8 mouse cellular contexts compared by ENCODE assay signal in the genomic region with DNA sequence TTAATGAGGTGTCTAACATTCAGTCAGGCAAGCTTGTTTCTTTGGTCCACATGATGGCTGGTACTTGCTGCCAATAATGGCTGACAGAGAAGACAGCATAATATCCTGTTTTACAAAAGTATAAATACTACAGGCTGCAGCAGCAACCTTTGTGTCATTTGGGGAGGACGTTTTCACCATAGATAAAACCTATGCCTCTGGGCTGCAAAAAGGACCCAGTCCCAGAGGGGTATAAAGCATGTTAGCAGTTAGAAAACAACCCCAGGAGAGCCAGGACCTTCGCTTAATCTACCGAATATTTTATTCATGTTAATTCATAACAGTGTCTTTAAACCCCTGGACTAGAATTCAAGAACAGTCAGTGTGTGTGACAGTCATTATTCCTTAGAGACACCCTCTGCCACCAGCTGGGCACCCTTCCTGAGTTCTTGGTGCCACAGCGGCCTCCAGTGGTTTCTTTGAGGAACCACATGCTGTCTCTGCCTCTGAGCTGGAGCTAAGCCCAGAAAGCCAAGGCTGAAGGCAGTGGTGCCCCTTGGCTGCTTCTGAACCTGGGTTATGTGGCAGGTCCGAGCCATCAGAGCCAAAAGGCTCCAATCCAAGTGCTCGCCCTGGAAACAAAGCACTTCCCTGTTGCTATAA. TPM values are rescaled to one million over a fixed set of nuclear protein-coding genes. Genes with fewer than 3 reads are reported as not detected.
DNase-seq lines count a peak whose midpoint lies in the region; ATAC-seq and TF ChIP-seq lines count a peak whose summit lies in the region.

No protein-coding gene starts in this region.

- peak; percentile 1 for DNase-seq in CD4-positive helper T cell, adult 2 months (ENCODE audit: low read depth, low spot score)
- peak; percentile 70 for DNase-seq in ZHBTc4 (ENCODE audit: low read depth, low spot score)
- DNase-seq in cerebellum, postnatal 4 days (ENCODE audit: low spot score in 2 of 2): peak; percentile 33 to 70
- peak; percentile 2 to 3 for DNase-seq in gastrocnemius, adult 8-10 months (ENCODE audit: low spot score in 2 of 2)
- DNase-seq in limb, embryonic 14.5 days (ENCODE audit: low spot score): peak; percentile 35
- DNase-seq in thymus, postnatal 4 days: peak; percentile 46

- H3K27ac ChIP-seq in kidney, embryonic 15.5 days: no peak overlapping the region
- no peak overlapping the region for H3K27ac ChIP-seq in limb, embryonic 14.5 days (replicated peaks; ENCODE audit: low read depth, low read length)
- H3K27ac ChIP-seq in neural tube, embryonic 14.5 days (ENCODE audit: low read depth, low read length): no peak overlapping the region

- no peak overlapping the region for H3K4me2 ChIP-seq in kidney, embryonic 15.5 days
- no peak overlapping the region for H3K4me2 ChIP-seq in limb, embryonic 14.5 days (replicated peaks; ENCODE audit: low read depth, low read length, severe bottlenecking)
- H3K4me2 ChIP-seq in neural tube, embryonic 14.5 days (ENCODE audit: low read depth, low read length): no peak overlapping the region

- no peaks in the 10 kb centered on the region for H3K4me1 ChIP-seq in kidney, embryonic 15.5 days
- H3K4me1 ChIP-seq in limb, embryonic 14.5 days (ENCODE audit: control insufficient read depth, insufficient read depth, low read length): no peaks in the 10 kb centered on the region
- no peaks in the 10 kb centered on the region for H3K4me1 ChIP-seq in neural tube, embryonic 14.5 days (ENCODE audit: control insufficient read depth, insufficient read depth, low read length)

- H3K9ac ChIP-seq in kidney, embryonic 15.5 days: no peak overlapping the region
- H3K9ac ChIP-seq in limb, embryonic 14.5 days (ENCODE audit: low read depth, low read length, severe bottlenecking): no peak overlapping the region
- H3K9ac ChIP-seq in neural tube, embryonic 14.5 days (replicated peaks; ENCODE audit: low read depth, low read length): no peak overlapping the region

- peak; percentile 60; the same call in 1 of the 2 replicates for ATAC-seq in kidney, embryonic 15.5 days (replicated peaks; ENCODE audit: low FRiP score)
- no peak for ATAC-seq in limb, embryonic 14.5 days (ENCODE audit: low FRiP score, low read depth)
- ATAC-seq in neural tube, embryonic 14.5 days (ENCODE audit: low read depth): peak; percentile 91

- no peaks in the 10 kb centered on the region for H3K9me3 ChIP-seq in kidney, embryonic 15.5 days (replicated peaks)
- H3K9me3 ChIP-seq in limb, embryonic 14.5 days (ENCODE audit: control insufficient read depth, low read length): no peaks in the 10 kb centered on the region
- H3K9me3 ChIP-seq in neural tube, embryonic 14.5 days (ENCODE audit: control insufficient read depth, low read length): no peaks in the 10 kb centered on the region

- WGBS in kidney, embryonic 15.5 days: 21% methylated on average over 6 of the region's 6 CpGs
- 30% methylated on average over 6 of the region's 6 CpGs for WGBS in limb, embryonic 14.5 days
- 15% methylated on average over 6 of the region's 6 CpGs for WGBS in neural tube, embryonic 14.5 days

- no peak for TF ChIP-seq POLR2A in limb, embryonic 14.5 days (IDR thresholded peaks at IDR 0.05; ENCODE audit: borderline replicate concordance, extremely low read depth, insufficient read depth, insufficient read length)

- no peaks in the 10 kb centered on the region for H3K36me3 ChIP-seq in kidney, embryonic 15.5 days
- no peaks in the 10 kb centered on the region for H3K36me3 ChIP-seq in limb, embryonic 14.5 days (ENCODE audit: control insufficient read depth, insufficient read depth, low read length)
- no peaks in the 10 kb centered on the region for H3K36me3 ChIP-seq in neural tube, embryonic 14.5 days (ENCODE audit: control insufficient read depth, insufficient read depth, low read length)

- H3K27me3 ChIP-seq in kidney, embryonic 15.5 days: 0 out of 2 replicates have a peak, but pooled peaks cover 4% of the 10 kb centered on the region
- no peaks in the 10 kb centered on the region for H3K27me3 ChIP-seq in limb, embryonic 14.5 days (ENCODE audit: control insufficient read depth, insufficient read depth, low read length)
- no peaks in the 10 kb centered on the region for H3K27me3 ChIP-seq in neural tube, embryonic 14.5 days (ENCODE audit: control insufficient read depth, insufficient read depth, low read length)

- H3K4me3 ChIP-seq in kidney, embryonic 15.5 days (replicated peaks): no peak overlapping the region
- no peak overlapping the region for H3K4me3 ChIP-seq in limb, embryonic 14.5 days (replicated peaks; ENCODE audit: low read length)
- H3K4me3 ChIP-seq in neural tube, embryonic 14.5 days (ENCODE audit: low read depth, low read length): no peak overlapping the region

RNA-seq across cellular contexts. Expression of gene Ids, which starts 34.6 kb away (rescaled TPM):
- total RNA-seq in gastrocnemius, adult 8-10 months (2022): 10 to 100 TPM; 12.3 to 17.5 (median 14.3) TPM
- polyA plus RNA-seq in kidney, embryonic 15.5 days (2015; fragmentation: Nextera tagmentation; extraction: Ambion mirVana): 2.8 and 2.9 TPM in 2 replicates
- polyA plus RNA-seq in limb, embryonic 14.5 days (2012; rRNA removed): 22.5 and 28.7 TPM in 2 replicates
- 4.9 TPM in 2 replicates for polyA plus RNA-seq in limb, embryonic 14.5 days (2014; fragmentation: Nextera tagmentation; extraction: Ambion mirVana)
- 18.4 and 19.0 TPM in 2 replicates for polyA plus RNA-seq in neural tube, embryonic 14.5 days (2014; fragmentation: Nextera tagmentation; extraction: Ambion mirVana)

RNA-seq across cellular contexts. Expression of gene 1110012L19Rik, which starts 55.4 kb away (rescaled TPM):
- total RNA-seq in gastrocnemius, adult 8-10 months (2022): 10 to 100 TPM; 14.4 to 24.9 (median 17.3) TPM
- polyA plus RNA-seq in kidney, embryonic 15.5 days (2015; fragmentation: Nextera tagmentation; extraction: Ambion mirVana): 31.7 and 36.4 TPM in 2 replicates
- 13.5 and 18.9 TPM in 2 replicates for polyA plus RNA-seq in limb, embryonic 14.5 days (2012; rRNA removed)
- 26.9 and 31.0 TPM in 2 replicates for polyA plus RNA-seq in limb, embryonic 14.5 days (2014; fragmentation: Nextera tagmentation; extraction: Ambion mirVana)
- 34.2 and 45.9 TPM in 2 replicates for polyA plus RNA-seq in neural tube, embryonic 14.5 days (2014; fragmentation: Nextera tagmentation; extraction: Ambion mirVana)

Comparison
In these comparisons a context has a peak if more than half of its experiments do, and no peak if none do; other contexts are left out.
1. DNase-seq: peak in every context shown above with its lines; median percentile 70 in ZHBTc4; 52 in cerebellum, postnatal 4 days; 46 in thymus, postnatal 4 days; 35 in limb, embryonic 14.5 days; 2 in gastrocnemius, adult 8-10 months; 1 in CD4-positive helper T cell, adult 2 months.